In the genomic region with DNA sequence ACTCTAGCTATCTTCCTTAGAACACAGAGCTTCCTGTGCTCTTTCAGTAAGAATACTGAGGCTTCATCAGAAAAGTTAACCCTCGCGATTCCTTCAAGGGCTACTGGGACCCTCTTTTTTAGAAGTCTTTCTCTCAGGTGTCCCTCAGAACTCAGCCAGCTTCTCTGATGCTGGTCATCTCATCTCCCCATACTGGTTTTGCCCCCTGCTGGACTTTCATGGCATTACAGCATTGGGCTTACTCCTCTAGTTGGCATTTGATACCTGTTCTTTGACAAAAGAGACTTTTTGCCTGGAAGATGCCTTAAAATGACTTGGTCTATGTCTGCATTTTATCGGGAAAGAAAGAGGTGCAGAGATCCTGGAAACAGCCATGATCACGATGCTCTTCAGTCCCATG, we compare ENCODE assay signal across 9 mouse cellular contexts. TPM values are rescaled to one million over a fixed set of nuclear protein-coding genes. Genes with fewer than 3 reads are reported as not detected.
A peak's percentile ranks its signal among the peaks of the same experiment; 100 is the strongest.
DNase-seq lines count a peak whose midpoint lies in the region; ATAC-seq lines count a peak whose summit lies in the region.
"Had no signal": no experiment of that assay in that cellular context is flagged by ENCODE, and none has a peak within 500 bp of the region (broad histone marks: within the 10 kb centered on the region; RNA-seq: fewer than 3 reads in every experiment).

No protein-coding gene starts in this region.

- H3K4me3 ChIP-seq in hindbrain, embryonic 11.5 days (ENCODE audit: low read depth, low read length): no peak overlapping the region
- no peak overlapping the region for H3K4me3 ChIP-seq in hindbrain, embryonic 12.5 days
- no peak overlapping the region for H3K4me3 ChIP-seq in neural tube, embryonic 11.5 days (ENCODE audit: low read depth, low read length)
- H3K4me3 ChIP-seq: neural tube, embryonic 12.5 days had no signal

- H3K9me3 ChIP-seq in hindbrain, embryonic 11.5 days (ENCODE audit: control insufficient read depth, low read length): no peaks in the 10 kb centered on the region
- no peaks in the 10 kb centered on the region for H3K9me3 ChIP-seq in hindbrain, embryonic 12.5 days (replicated peaks)
- H3K9me3 ChIP-seq in neural tube, embryonic 11.5 days (ENCODE audit: control insufficient read depth, low read length): no peaks in the 10 kb centered on the region
- H3K9me3 ChIP-seq: neural tube, embryonic 12.5 days had no signal

- H3K9ac ChIP-seq in hindbrain, embryonic 11.5 days (ENCODE audit: low read depth, low read length): no peak overlapping the region
- H3K9ac ChIP-seq in hindbrain, embryonic 12.5 days: no peak overlapping the region
- H3K9ac ChIP-seq in neural tube, embryonic 11.5 days (ENCODE audit: low read length): no peak overlapping the region
- H3K9ac ChIP-seq: neural tube, embryonic 12.5 days had no signal

- 83% methylated on average over 4 of the region's 4 CpGs for WGBS in hindbrain, embryonic 11.5 days
- WGBS in hindbrain, embryonic 12.5 days: 93% methylated on average over 4 of the region's 4 CpGs
- WGBS in neural tube, embryonic 11.5 days: 84% methylated on average over 4 of the region's 4 CpGs

- peak; percentile 66 for DNase-seq in hindbrain, embryonic 11.5 days (ENCODE audit: low spot score)
- peak; percentile 37 for DNase-seq in urinary bladder, postnatal 10 days (ENCODE audit: low spot score)
- no peak for DNase-seq in urinary bladder, adult 2 months (ENCODE audit: low spot score)
- peak; percentile 81 to 84 for DNase-seq in cerebellum, postnatal 10 days
- DNase-seq in kidney, postnatal 14 days: peak; percentile 66
- peak; percentile 26 for DNase-seq in neural tube, embryonic 11.5 days (ENCODE audit: low spot score)
- DNase-seq in Muller cell, postnatal 12 days (ENCODE audit: inconsistent ontology term): no peak

- H3K27me3 ChIP-seq in hindbrain, embryonic 11.5 days (ENCODE audit: control insufficient read depth, insufficient read depth, low read length): no peaks in the 10 kb centered on the region
- no peaks in the 10 kb centered on the region for H3K27me3 ChIP-seq in hindbrain, embryonic 12.5 days
- H3K27me3 ChIP-seq in neural tube, embryonic 11.5 days (ENCODE audit: control insufficient read depth, insufficient read depth, low read length): no peaks in the 10 kb centered on the region
- H3K27me3 ChIP-seq: neural tube, embryonic 12.5 days had no signal

- ATAC-seq in hindbrain, embryonic 11.5 days (ENCODE audit: low FRiP score): no peak
- ATAC-seq in hindbrain, embryonic 12.5 days (ENCODE audit: low FRiP score): no peak
- ATAC-seq in neural tube, embryonic 11.5 days (ENCODE audit: insufficient read depth, low FRiP score, low TSS enrichment): no peak

- no peak overlapping the region for H3K4me2 ChIP-seq in hindbrain, embryonic 11.5 days (replicated peaks; ENCODE audit: low read depth, low read length)
- H3K4me2 ChIP-seq in hindbrain, embryonic 12.5 days (replicated peaks): no peak overlapping the region
- H3K4me2 ChIP-seq in neural tube, embryonic 11.5 days (ENCODE audit: low read depth): no peak overlapping the region
- H3K4me2 ChIP-seq: neural tube, embryonic 12.5 days had no signal

- no peak overlapping the region for H3K27ac ChIP-seq in hindbrain, embryonic 11.5 days (ENCODE audit: low read depth, low read length)
- H3K27ac ChIP-seq in hindbrain, embryonic 12.5 days: no peak overlapping the region
- H3K27ac ChIP-seq in neural tube, embryonic 11.5 days (ENCODE audit: low read depth, low read length): no peak overlapping the region
- H3K27ac ChIP-seq: neural tube, embryonic 12.5 days had no signal

- no peaks in the 10 kb centered on the region for H3K4me1 ChIP-seq in hindbrain, embryonic 11.5 days (replicated peaks; ENCODE audit: control insufficient read depth, insufficient read depth, low read length)
- no peaks in the 10 kb centered on the region for H3K4me1 ChIP-seq in hindbrain, embryonic 12.5 days
- H3K4me1 ChIP-seq in neural tube, embryonic 11.5 days (ENCODE audit: control insufficient read depth, insufficient read depth, low read length): no peaks in the 10 kb centered on the region
- H3K4me1 ChIP-seq: neural tube, embryonic 12.5 days had no signal

- H3K36me3 ChIP-seq in hindbrain, embryonic 11.5 days (ENCODE audit: control insufficient read depth, insufficient read depth, low read length): no peaks in the 10 kb centered on the region; the same call in 1 of the 2 replicates
- H3K36me3 ChIP-seq in hindbrain, embryonic 12.5 days: peaks cover 18% of the 10 kb centered on the region
- H3K36me3 ChIP-seq in neural tube, embryonic 11.5 days (ENCODE audit: control insufficient read depth, insufficient read depth, low read length): peaks cover 2% of the 10 kb centered on the region; the same call in 1 of the 2 replicates

RNA-seq across cellular contexts. Expression of gene Evc2, which starts 16.1 kb away (rescaled TPM):
- 7.7 and 8.1 TPM in 2 replicates for polyA plus RNA-seq in hindbrain, embryonic 11.5 days (2014; fragmentation: Nextera tagmentation; extraction: Ambion mirVana)
- 12.3 and 13.3 TPM in 2 replicates for polyA plus RNA-seq in hindbrain, embryonic 12.5 days (2016; fragmentation: Nextera tagmentation; extraction: Ambion mirVana)
- polyA plus RNA-seq in urinary bladder, adult 2 months (2012; rRNA removed): 23.0 and 23.7 TPM in 2 replicates
- polyA plus RNA-seq in neural tube, embryonic 11.5 days (2014; fragmentation: Nextera tagmentation; extraction: Ambion mirVana): 13.2 and 13.5 TPM in 2 replicates

RNA-seq across cellular contexts. Expression of gene Evc, which starts 17.7 kb away (rescaled TPM):
- polyA plus RNA-seq in hindbrain, embryonic 11.5 days (2014; fragmentation: Nextera tagmentation; extraction: Ambion mirVana): 9.5 TPM in 2 replicates
- 17.2 and 18.3 TPM in 2 replicates for polyA plus RNA-seq in hindbrain, embryonic 12.5 days (2016; fragmentation: Nextera tagmentation; extraction: Ambion mirVana)
- 23.8 and 29.9 TPM in 2 replicates for polyA plus RNA-seq in urinary bladder, adult 2 months (2012; rRNA removed)
- polyA plus RNA-seq in neural tube, embryonic 11.5 days (2014; fragmentation: Nextera tagmentation; extraction: Ambion mirVana): 12.9 and 13.6 TPM in 2 replicates

Comparison
In these comparisons a context has a peak if more than half of its experiments do, and no peak if none do; other contexts are left out.
1. DNase-seq: peak in hindbrain, embryonic 11.5 days (single experiment), urinary bladder, postnatal 10 days (single experiment), cerebellum, postnatal 10 days (2 of 2), kidney, postnatal 14 days (single experiment) and neural tube, embryonic 11.5 days (single experiment); none in urinary bladder, adult 2 months (single experiment) and Muller cell, postnatal 12 days (single experiment).